Mouse (Mus musculus) T-helper 17 cell (primary cell): ENCODE measurements around the gene Fblim1.

Experiments
- in situ Hi-C, 2 experiments: fragments of 300-600 bp; cut with MboI, MseI; formaldehyde crosslinking; loops; 1 replicate in 1 of 2; 2 replicates in 1 of 2; pipeline ENCODE4 v1.15.1; 2025; ENCODE audit warnings: high pct_unique_total_duplicates in 2 of 2

Gene Fblim1

GRCm38 (mm10) chr4:141601148-141601862 lies 4.6 kb downstream of the Fblim1 start:
- in situ Hi-C loops, result no loop called here

GRCm38 (mm10) chr4:141600364-141600763 lies 5.5 kb downstream of the Fblim1 start:
- in situ Hi-C loops, result no loop called here

- in situ Hi-C loops, result no loop called here
Observed at GRCm38 (mm10) chr4:141599251-141600141, 6.4 kb downstream of the Fblim1 start.

- in situ Hi-C loops, result no loop called here
Observed at GRCm38 (mm10) chr4:141598894-141599250, 7.0 kb downstream of the Fblim1 start.

GRCm38 (mm10) chr4:141598199-141598893 lies 7.5 kb downstream of the Fblim1 start:
- in situ Hi-C loops, result no loop called here

GRCm38 (mm10) chr4:141596700-141597328 lies 9.1 kb downstream of the Fblim1 start:
- in situ Hi-C loops, result no loop called here

GRCm38 (mm10) chr4:141595605-141596268 lies 10.2 kb downstream of the Fblim1 start:
- in situ Hi-C loops, result no loop called here

GRCm38 (mm10) chr4:141595138-141595537 lies 10.8 kb downstream of the Fblim1 start:
- in situ Hi-C loops, result no loop called here

GRCm38 (mm10) chr4:141591547-141591946 lies 14.3 kb downstream of the Fblim1 start:
- in situ Hi-C loops, result no loop called here

GRCm38 (mm10) chr4:141583919-141584318 lies 22.0 kb downstream of the Fblim1 start:
- in situ Hi-C loops, result no loop called here

GRCm38 (mm10) chr4:141581051-141581450 lies 24.8 kb downstream of the Fblim1 start:
- in situ Hi-C loops, result no loop called here

- in situ Hi-C loops, result loop anchor here (5.0 to 10.0 kb wide), 2 partner anchors 107 to 184 kb away; partner anchors contain the start of gene Clcnka (in 1 of the 2)
Observed at GRCm38 (mm10) chr4:141578833-141579232, 27.1 kb downstream of the Fblim1 start.

GRCm38 (mm10) chr4:141576877-141577276 lies 29.0 kb downstream of the Fblim1 start:
- in situ Hi-C loops, result loop anchor here (5.0 to 10.0 kb wide), 2 partner anchors 105 to 182 kb away; partner anchors contain the start of gene Clcnka (in 1 of the 2)

GRCm38 (mm10) chr4:141576404-141576803 lies 29.5 kb downstream of the Fblim1 start:
- in situ Hi-C loops, result loop anchor here (5.0 to 10.0 kb wide), 2 partner anchors 104 to 182 kb away; partner anchors contain the start of gene Clcnka (in 1 of the 2)

GRCm38 (mm10) chr4:141574789-141575702 lies 30.9 kb downstream of the Fblim1 start:
- in situ Hi-C loops, result loop anchor here (5.0 to 25.0 kb wide), 3 partner anchors 103 to 1712 kb away; partner anchors contain the start of genes Clcnka (in 1 of the 2) and Pdpn (in 1 of the 2)

GRCm38 (mm10) chr4:141573359-141573966 lies 32.4 kb downstream of the Fblim1 start:
- in situ Hi-C loops, result loop anchor here (10.0 to 25.0 kb wide), 2 partner anchors 179 to 1714 kb away; partner anchors contain the start of genes Clcnka (in 1 of the 2) and Pdpn (in 1 of the 2)

- in situ Hi-C loops, result loop anchor here (10.0 to 25.0 kb wide), 2 partner anchors 178 to 1714 kb away; partner anchors contain the start of genes Clcnka (in 1 of the 2) and Pdpn (in 1 of the 2)
Observed at GRCm38 (mm10) chr4:141572668-141573358, 33.1 kb downstream of the Fblim1 start.

- in situ Hi-C loops, result loop anchor here (10.0 to 25.0 kb wide), 2 partner anchors 177 to 1715 kb away; partner anchors contain the start of genes Clcnka (in 1 of the 2) and Pdpn (in 1 of the 2)
Observed at GRCm38 (mm10) chr4:141571934-141572333, 34.0 kb downstream of the Fblim1 start.
